Mouse (Mus musculus): ENCODE measurements around the gene Dscaml1.

Dscaml1 gene

DNA sequence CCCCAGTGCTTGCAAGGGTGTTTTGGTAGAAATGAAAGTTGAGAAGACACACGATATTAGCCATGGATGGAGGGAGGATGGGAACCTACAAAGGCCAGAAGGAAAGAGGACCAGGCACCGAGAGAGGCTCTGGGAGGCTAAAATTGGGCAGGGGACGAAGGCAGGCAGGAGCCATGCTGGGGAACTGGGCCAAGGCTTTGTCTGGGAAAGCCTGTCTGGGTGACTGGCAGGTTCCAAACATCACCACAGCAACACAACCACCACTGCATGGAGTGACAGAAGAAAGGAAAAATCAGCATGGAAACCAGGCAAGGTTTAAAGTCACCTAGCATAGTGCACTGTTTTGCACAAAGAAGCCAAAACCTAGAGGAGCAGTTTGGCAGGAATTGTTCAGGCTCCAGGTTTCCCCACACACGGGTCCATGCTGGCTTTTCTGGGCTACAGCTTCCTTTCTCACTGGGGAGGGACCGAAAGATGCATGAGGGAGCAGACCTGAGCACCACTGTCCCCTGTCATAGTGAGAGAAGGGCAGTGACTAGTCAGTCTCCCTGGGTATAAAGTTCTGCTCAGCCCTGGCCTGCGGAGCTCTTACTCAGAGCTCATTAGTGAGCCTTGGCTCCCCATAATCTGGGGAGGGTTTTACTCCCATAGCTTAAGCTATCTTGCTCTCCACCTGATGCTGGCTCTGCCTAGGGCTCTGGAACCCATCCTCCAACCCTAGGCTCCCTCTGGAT lies 211.9 kb downstream of the Dscaml1 start:
- DNase-seq = no peak

DNA sequence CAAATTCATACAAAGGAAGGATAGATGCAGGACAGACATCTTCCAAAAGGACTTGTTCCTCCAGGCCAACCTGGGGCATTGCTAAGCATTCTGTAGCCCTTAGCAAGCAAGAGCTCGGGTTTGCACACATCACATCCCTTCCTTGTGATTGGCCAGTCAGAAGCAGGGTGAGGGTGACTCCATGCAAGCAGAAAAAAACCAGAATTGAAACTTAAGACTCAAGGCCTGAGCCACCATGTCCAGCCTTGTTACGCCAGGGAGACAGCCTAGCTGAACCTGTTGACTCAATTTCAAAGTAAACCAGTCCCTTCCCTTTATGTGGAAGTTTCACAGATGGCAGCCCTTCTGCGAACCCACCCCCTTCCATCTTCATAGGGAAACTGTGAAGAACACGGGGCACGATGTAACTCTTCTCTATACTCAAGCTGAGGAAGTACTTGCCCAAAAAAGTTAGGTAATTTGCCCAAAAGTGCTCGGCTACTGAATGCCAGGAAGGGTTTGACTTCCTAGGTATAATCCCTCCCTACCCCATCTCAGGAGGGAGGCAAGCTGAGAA lies 218.5 kb downstream of the Dscaml1 start:
- DNase-seq = no peak

DNA sequence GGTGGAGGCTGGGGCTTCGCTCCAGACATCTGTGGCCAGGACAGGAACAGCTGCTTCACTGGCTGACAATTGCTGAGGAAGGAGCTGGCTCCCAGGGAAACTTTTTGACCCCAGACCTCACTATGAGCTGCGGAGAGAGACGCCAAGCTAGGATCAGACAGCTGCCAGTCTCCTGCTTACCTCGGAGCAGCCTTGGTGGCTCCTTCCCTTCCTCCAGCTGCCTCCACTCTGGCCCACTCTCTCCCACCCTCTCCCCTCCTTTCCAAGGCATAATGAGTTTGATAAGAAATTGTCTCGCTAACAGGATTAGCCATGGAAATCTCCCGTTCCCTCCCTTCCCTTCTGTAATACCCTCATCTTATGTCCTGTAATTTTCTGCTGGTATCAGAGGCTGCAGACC lies 219.1 kb downstream of the Dscaml1 start:
- DNase-seq = no peak

DNA sequence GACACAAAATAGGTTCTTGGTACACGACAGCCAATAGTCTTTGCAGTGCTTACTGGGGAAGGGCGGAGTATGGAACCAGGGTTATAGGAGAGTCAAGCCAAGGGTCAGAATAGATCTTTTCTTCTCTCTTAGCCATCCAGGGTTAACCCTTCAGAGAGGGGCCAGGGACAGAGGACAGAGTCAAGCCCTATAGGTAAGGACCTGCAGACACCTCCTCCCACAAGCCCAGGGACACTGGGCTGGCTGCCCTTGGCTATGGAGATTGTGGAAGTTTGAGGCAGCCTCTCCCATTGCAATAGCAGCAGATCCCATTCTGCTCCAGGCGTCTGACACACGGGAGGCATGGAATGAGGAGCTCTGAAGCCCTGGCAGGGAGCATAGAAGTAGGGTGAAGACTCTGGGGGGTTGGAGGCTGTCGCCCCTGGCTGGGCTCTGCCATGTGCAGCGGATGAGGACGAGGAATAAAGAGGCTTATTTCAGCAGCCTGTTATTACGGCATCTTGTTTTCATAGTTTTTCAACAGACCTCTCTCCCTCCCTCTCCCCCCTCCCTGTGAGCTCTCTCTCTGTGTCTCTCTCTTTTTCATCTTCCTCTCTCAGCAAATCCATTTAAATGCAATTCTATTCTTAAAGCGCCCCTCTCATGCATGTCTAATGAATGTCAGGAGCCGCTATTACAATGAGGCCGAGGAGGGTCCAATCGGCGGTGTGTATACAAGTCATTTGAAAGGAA lies 224.8 kb downstream of the Dscaml1 start:
- DNase-seq = no peak

DNA sequence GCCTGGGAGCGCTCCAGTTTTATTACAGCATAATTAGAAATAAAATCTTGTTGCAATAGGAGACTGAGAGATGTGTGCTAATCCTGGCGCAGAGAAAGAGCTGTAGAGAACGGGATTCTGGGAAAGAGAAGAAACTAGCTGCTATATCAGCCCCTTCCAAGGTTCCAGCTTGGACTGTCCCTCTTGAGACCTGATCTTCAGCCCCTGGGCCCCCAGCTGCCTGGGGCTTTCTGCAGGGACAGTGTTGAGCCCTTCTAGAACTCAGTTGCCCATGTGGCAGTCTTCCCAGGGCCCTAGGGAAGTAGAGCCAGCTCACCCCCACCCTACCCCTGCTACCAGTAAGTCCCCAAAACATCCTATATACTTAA lies 225.4 kb downstream of the Dscaml1 start:
- DNase-seq = no peak

DNA sequence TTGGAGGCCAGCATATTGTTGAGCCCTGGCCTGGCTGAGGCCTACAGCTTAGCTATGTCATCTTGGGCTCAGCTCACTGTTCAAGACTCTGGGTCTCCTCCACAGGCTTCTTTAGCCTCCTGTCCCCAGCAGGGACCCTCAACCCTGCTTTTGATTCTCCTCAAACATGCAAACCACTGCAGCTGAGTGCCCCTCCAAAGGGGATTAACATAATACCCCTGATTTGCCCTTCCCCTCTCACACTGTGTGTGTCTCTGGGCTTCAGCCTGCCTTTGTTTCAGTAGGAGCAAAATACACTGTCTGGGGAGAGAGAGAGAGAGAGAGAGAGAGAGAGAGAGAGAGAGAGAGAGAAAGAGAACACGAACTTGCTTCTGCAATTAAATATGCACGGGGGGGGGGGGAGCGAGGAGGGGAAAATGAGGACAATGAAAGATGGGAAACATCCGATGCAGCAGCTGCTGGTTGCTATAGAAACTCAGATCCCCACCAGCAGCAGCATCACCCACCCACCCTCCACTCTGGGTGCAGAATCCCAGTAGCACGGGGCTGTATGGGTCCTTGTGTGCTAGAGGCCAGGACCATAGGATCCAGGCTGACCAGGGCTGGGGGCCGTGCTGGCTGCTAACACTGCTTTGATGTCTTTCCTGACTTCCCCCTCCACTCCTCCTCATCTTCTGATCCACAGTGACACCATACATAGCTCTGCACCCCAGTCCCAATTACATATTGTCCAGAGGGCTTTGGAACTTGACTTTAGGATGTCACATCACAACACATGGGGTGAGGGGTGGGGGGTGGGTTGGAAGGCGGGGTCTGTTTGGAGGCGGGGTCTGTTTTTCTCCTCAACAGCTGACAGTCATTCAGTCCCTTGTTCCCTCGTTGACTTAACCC lies 231.0 kb downstream of the Dscaml1 start:
- DNase-seq = no peak

DNA sequence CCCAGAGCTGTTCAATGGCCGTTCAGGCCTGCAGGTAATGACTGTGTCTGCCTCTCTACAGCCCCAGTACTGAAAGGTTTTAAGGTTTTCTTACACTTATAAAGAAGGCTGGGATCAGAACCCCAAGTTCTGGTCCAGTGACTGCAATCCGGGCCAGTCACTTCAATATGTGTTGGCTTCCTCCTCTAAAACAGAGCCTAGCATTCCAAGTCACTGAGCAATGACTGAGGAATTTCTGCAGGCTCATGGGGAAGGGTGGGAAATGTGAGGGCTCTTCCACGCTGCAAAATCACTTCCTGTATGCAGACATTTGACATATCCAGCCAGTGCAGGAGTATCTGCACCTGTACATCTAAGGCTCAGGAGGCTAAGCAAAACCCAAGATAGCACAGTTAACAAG lies 233.8 kb downstream of the Dscaml1 start:
- no peak for DNase-seq

DNA sequence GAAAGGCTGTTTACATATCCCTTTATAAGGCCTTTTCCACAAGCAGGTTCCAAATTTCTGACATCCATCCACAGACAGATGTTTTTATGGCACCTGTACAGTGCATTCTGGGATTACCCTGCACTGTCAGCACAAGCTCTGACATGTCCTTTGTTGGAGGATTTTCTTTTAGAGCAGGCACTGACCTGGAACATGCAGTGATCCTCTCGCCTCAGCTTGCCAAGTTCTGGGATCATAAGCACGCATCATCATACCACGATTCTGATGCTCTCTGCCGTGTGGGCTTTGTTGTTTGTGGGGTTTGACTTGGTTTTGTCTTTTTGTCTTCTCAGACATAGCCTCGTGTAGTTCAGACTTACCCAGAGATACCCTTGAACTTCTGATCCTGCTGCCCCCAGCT lies 236.0 kb downstream of the Dscaml1 start:
- DNase-seq = no peak

DNA sequence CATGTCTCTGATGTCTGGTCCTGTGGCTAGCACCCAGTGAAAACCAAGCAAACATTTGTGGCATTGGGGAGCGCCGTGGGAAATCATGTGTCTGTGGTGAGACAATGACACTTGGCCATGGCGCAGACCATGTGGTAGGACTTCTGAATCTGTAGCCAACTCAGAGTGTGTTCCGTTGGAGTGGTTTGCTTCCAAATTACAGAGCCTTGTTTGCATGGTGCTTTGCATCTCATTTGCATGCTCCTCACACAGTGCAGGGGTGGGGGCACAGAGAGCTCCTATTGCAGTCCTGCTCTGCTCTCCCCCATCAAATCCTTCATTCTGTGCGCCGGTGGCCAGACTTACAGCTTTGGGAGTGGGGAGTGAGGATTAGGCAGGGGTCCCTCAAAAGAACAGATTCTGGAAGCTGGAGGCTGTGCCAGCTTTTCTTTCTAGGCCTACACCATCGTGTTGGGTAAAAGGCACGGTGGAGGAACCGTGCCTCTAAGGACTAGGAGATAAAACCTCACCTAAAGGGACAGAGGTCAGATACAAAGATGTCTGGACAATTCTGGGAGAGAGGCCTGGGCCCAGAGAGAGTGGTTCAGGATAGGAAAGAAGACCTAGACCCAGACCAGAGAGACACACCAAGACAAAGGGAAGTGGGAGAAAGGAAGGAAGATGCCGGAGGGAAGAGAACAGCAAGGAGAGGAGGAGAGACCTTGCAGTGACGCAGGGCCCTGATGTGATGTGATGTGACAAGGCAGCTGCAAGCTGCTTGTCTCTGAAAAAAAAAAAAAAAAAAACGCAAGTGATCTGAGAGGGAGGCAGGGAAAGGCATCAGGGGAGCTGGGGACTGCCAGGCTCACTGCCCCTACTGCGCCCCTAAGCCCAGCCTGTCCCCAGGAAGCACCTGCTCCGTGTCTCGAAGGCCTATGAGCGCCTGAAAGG lies 237.2 kb downstream of the Dscaml1 start:
- DNase-seq = no peak

DNA sequence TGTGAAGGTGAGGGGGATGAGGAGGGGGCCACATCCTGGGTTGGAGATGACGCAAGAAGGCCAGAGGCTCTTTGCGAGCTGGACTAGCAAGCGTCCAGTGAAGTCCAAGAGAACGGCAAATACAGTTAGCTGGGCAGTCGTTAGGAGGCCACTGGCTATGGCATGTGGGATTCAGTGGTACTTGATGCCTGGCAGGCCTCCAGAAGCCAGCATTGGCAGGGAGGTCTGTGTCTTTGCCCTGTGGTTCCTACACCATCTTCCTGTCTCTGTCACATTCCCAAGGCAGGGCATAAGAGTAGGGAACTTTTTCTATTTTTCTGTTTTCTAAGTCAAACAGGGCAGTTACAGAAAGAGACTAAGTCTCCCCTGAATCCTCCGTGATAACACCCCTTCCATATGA lies 237.9 kb downstream of the Dscaml1 start:
- no peak for DNase-seq

DNA sequence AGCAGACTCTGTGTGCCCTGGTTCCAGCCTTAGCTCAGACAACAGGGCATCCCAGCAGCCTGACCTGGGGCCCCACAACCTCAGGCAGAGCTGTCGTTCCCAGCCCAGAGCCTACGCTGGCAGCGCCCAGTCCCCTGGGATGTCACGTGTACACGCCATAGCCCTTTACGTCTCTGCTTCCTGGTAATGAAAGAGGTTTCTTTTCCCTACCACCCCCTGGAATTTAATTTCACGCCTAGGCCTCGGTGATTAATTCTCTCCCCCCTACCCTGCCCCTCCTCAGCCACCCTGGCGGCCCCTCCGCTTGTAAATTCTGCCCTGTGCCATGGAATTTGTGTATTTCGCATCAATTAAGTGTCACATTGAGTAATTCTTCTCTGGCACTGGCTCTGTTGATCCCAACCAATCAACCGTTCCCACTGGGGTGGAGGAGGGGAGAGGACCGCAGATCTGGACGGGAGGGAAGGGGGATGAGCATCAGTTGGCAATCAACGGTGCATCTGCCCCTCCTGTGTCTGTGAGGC lies 238.5 kb downstream of the Dscaml1 start:
- DNase-seq = no peak

DNA sequence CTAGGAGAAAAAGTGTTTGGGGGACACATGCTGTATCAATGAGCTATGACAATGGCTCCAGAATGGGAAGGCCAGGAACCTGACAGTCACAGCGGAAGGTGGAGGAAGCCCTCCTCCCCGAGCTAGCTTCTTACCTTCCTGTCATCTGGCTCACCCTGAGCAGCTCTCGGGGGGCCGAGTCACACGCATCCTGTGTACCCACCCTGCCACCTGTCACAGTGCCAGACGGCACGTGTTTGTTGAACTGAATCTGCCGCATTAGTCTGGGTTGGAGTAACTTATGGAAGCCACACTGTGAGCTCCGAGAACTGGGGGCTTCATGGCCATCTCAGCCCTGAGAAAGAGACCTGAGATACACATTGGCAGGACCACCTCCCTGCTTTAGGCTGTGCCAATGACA lies 249.5 kb downstream of the Dscaml1 start:
- DNase-seq = no peak

DNA sequence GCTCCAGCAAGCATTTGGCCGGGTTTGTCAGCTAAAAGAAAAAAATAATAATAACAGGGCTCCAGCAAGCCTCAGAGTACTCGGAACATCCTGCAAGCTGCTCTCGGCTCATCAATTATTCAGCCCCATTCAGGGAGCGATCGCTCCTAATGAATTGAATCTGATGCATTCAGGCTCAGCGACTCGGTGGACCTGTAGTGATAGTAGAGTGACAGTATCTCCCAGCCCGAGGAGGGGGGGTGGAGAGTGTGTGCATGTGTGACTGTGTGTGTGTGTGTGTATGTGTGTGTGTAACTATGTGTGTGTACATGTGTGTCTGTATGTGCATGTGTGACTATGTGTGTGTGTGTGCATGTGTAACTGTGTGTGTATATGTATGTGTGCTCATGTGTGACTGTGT lies 250.2 kb downstream of the Dscaml1 start:
- DNase-seq = no peak

DNA sequence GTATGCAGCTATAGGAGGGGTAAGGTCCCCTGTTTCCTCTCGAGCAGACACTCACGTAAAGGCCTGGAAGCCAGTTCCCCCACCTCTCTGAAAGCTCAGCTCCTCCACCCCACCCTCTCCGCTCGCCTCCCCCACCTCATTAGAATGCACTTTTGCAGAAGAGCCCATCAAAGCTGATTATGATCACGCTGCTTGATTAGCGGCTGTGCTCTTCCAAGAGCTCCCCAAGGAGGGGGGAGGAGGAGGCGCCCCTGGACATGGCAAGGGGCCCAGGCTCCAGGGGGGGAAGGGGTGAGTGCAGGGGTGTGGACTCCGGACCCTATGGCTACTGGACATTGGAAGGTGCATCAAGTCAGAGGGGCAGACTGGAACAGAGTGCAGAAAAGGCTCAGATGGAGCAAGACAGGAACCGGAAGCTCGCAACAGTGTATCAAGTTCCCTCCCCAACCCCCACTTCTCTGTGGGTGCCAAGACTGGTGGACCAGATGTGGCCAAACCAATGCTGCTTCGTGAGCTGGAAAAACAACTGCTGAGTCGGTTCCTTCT lies 250.9 kb downstream of the Dscaml1 start:
- DNase-seq = peak; percentile 48 to 71

DNA sequence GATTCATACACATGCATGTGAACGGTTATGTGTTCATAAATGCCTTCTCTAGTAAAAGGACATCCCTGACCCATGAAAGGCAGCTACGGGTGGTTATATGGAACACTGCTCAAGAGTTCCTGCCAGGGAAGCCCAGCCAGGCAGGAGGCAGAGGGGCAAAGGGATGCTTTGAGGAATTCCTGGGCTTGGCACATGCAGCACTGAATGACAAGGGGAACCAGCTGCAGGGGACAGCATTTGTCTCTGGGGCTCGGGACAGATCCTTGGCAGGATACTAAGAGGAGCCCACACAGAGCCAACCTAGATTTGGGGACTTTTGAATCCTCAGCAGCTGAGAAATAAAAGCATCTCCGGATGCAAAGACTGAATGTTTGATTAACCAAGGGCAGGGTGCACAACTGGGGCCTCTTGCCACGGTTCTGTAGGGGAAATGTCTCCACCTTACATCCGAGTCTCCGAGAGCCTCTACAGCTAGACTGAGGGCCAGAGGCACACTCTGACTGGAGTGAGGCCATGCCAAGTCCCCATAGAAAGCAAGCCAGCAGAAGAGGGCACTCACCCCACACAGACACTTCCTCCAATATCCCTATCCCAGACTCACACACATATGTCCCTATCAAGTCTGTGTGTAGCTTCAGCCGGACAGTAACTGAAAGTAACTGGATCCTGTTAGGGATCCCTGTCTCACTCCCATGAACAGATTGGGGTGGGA lies 251.7 kb downstream of the Dscaml1 start:
- no peak for DNase-seq

DNA sequence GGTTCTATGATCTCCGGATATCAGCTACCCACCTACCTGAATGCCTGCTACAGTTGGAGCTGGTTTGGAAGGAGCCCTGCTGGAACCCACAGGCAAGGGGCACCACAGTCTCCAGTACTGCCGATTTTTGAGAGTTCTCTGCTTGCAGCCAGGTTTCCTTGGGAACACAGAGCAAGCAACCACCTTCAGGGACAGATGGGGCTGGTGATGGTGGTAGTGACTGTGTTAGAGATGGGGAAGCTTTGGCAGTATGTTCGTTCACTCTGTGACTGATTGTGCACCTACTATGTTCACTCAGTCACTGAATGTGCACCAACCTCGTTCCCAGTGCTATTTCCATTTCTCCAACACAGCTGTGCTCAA lies 252.2 kb downstream of the Dscaml1 start:
- DNase-seq = no peak

DNA sequence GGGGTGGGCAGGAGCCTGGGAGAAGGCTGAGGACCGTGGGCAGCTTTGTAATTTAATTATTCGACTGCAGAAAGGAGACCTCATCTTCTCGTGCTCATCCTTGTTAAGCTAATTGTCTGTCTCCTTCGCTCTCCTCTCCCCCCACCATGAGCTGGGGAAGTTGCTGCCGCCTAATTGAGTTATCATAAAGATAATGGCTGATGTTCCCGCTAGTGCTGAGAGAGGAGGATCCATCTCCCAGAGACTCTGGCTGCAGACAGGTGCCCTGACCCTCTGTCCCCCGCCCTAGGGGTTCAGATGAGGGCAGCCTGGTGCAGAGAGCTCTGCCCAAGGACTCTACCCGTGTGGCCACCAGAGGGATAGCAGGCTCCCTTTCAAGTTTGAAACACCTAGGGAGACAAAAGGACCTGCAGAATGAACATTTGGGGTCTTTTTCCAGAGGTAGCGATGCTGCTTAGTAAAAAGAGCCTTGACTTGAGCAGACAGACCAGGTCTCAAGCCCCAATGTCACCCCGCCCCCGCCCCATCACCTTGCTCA lies 256.1 kb downstream of the Dscaml1 start:
- no peak for DNase-seq

DNA sequence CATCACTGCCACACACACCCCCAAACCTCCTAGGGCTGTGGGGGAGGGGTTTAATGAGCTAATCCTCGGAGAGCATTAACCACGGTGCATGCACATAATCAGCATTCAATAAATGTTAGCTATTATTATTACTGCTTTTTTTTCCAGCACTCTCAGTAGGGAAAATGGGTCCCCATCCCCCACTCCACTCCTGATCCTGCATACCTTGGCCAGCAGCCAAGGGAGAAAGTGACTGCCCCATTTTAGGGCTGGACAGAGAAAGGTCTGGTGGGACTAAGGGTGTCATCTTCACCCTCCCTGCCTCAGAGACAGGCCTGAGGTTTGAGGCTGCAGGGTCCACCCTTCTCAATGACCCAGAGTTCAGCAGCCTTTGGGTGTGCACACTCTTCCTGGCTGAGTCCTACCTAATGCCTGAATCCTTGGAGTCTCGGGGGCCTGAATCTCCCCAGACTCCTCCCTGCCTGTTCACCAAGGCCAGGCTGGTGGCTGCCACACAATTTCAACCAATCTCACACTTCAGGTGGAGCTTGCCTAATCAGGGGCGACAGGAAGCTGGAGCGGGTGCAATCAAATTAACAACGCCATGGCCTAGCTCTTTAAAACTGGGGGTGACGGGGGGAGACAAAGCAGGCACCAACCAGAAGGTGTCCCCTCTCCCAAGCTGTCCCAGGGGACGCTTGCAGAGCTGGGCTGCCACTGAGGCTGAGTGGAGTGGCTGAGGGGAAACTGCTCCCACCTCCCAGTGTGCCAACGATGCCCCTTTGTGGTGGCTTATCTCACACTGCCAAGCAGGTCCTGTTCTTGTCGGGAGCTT lies 267.2 kb downstream of the Dscaml1 start:
- DNase-seq = peak in 1 of 2 experiments; percentile 19

DNA sequence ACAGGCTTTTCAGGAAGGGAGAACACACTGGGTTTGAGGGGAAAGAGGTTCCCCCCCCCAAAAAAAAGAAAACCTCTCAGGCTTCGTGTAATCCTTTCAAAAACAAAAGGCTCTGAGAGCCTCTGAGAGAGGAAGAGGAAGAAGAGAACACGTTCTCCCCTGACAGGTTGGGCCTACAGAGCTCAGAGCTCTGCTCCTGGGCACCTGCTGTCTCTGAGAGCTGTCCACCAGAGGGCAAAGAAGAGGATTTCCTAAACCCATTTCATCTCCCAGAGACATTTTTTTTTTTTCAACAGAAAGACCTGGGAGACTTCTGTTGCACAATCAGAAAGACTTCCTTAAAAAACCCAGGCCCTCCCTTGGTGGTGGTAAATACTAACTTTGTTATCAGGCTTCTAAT lies 267.8 kb downstream of the Dscaml1 start:
- DNase-seq = no peak

DNA sequence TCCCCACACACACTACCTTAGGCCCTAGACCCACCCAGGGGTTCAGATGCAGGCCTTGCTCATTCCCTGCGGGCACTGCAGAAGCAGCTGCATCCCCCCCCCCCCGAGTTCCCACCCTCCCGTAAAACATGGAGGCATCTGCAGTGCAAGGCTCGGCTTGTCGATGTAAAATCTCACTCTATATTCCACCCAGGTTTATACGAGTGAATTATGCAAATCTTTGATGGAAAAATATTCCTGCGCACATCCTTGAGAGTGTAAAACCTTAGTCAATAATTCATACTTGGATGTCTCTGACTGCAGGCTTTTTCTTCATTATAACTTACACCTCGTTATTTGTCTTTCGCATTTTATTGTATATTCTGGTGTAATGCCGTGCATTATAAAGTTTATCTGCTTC lies 272.7 kb downstream of the Dscaml1 start:
- DNase-seq = no peak
